Mouse (Mus musculus): ENCODE results near the gene Abhd17a. TPM values are rescaled to one million over a fixed set of nuclear protein-coding genes. Genes with fewer than 3 reads are reported as not detected.
"Not testable (repeated sequence)": the region's sequence is repeated elsewhere in the genome, so short reads cannot be mapped to it uniquely, and the experiment has no call there.

The Abhd17a gene
- polyA plus RNA-seq, 1 experiment from 2014 or later: 121 TPM

DNA sequence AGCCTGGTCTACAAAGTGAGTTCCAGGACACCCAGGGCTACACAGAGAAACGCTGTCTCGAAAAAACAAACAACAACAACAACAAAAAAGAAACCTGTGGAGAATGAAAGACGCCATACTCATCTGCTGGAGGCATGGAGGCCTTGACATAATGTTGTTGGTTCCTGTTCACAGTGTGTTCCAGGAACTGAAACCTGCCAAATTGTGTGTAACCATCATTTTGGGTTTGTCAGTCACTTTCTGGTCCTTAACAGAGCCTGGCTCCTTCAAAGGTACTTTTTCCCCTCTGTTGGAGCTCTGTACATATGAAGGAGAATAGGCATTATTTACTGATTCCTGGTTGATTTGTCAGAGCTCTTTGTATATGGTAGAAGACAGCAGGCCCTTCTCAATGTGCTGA lies 21.8 kb upstream of the Abhd17a start:
- H3K4me2 ChIP-seq (ENCODE audit: low read depth, severe bottlenecking): no peak overlapping the region
- H3K4me3 ChIP-seq (ENCODE audit: low read depth, low read length): no peak overlapping the region
- peaks cover 31% of the 10 kb centered on the region for H3K36me3 ChIP-seq (ENCODE audit: control insufficient read depth, insufficient read depth, low read length)
- H3K9me3 ChIP-seq (ENCODE audit: control insufficient read depth, low read length): no peaks in the 10 kb centered on the region
- 93% methylated on average over 3 of the region's 3 CpGs for whole genome bisulfite sequencing
- H3K27ac ChIP-seq (replicated peaks; ENCODE audit: low read depth, low read length): no peak overlapping the region
- H3K4me1 ChIP-seq (ENCODE audit: control insufficient read depth, insufficient read depth, low read length): no peaks in the 10 kb centered on the region
- H3K27me3 ChIP-seq (ENCODE audit: control insufficient read depth, insufficient read depth, low read length): no peaks in the 10 kb centered on the region
- H3K9ac ChIP-seq (ENCODE audit: low read length): no peak overlapping the region
- no peak for ATAC-seq (ENCODE audit: insufficient number of reproducible peaks, low FRiP score, low TSS enrichment, low read depth)
- no peak for DNase-seq (ENCODE audit: low spot score)

DNA sequence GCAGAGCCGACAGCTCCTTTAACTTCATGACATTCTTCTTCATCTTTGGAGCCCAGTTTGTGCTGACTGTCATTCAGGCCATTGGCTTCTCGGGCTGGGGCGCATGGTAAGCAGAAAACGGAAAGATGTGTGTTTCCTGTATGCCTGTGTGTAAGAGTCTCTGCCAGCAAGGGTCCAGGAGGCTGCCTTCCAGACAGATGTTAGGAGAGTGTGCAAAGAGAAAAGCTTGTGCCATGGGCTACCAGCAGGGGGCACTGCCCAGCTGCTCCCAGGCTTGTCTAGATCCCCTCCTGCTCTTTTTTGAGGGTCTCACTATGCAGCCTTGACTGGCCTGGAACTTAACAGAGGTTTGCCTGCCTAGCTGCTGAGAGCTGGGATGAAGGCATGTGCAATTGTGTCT lies 20.9 kb upstream of the Abhd17a start:
- no peaks in the 10 kb centered on the region for H3K4me1 ChIP-seq (ENCODE audit: control insufficient read depth, insufficient read depth, low read length)
- H3K27ac ChIP-seq (replicated peaks; ENCODE audit: low read depth, low read length): no peak overlapping the region
- no peak overlapping the region for H3K4me2 ChIP-seq (ENCODE audit: low read depth, severe bottlenecking)
- no peak overlapping the region for H3K9ac ChIP-seq (ENCODE audit: low read length)
- peak; percentile 72 for DNase-seq (ENCODE audit: low spot score)
- no peak for ATAC-seq (ENCODE audit: insufficient number of reproducible peaks, low FRiP score, low TSS enrichment, low read depth)
- no peaks in the 10 kb centered on the region for H3K9me3 ChIP-seq (ENCODE audit: control insufficient read depth, low read length)
- peaks cover 37% of the 10 kb centered on the region for H3K36me3 ChIP-seq (ENCODE audit: control insufficient read depth, insufficient read depth, low read length)
- 77% methylated on average over 4 of the region's 4 CpGs for WGBS
- no peaks in the 10 kb centered on the region for H3K27me3 ChIP-seq (ENCODE audit: control insufficient read depth, insufficient read depth, low read length)
- no peak overlapping the region for H3K4me3 ChIP-seq (ENCODE audit: low read depth, low read length)

DNA sequence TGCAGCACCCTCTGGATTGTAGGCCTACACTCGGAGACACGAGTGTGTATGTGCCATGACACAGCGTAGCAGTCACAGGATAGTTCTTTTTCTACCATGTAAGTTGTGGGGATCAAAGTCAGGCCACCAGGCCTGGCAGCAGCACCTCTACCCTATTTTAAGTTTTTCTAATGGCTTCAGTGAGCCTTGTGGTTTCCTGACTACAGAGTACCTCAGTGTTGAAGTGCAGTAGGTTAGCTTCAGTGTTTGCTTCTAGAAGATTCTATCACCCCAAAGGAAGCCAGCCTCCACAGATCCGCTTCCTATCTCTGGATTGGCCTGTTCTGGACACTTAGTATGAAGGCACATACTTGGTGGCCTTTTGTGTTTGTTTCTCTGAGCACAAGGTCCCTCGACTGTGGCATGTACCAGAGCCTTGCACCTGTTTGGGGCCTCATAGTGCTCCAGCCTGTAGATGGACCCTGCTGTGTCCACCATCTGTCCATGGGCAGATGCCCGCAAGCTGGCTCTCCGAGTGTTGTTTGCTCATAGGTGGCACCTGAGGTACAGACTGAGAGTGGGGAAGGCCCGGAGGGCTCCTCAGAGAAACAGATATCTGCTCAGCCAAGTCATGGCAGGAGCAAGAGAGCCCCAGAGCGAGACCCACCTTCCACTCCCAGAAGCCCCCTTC lies 20.1 kb upstream of the Abhd17a start:
- DNase-seq (ENCODE audit: low spot score): no peak
- Histone ChIP-seq H3K4me3 (ENCODE audit: low read depth, low read length) (0 out of 2 replicates have a peak overlapping the region, but pooled peaks have one; percentile 1), H3K36me3 (ENCODE audit: control insufficient read depth, insufficient read depth, low read length) (peaks cover 34% of the 10 kb centered on the region), H3K9ac (ENCODE audit: low read length) (no peak overlapping the region), H3K4me2 (ENCODE audit: low read depth, severe bottlenecking) (no peak overlapping the region), H3K27ac (replicated peaks; ENCODE audit: low read depth, low read length) (no peak overlapping the region), H3K9me3 (ENCODE audit: control insufficient read depth, low read length) (no peaks in the 10 kb centered on the region), H3K27me3 (ENCODE audit: control insufficient read depth, insufficient read depth, low read length) (no peaks in the 10 kb centered on the region), H3K4me1 (ENCODE audit: control insufficient read depth, insufficient read depth, low read length) (no peaks in the 10 kb centered on the region)
- no peak for ATAC-seq (ENCODE audit: insufficient number of reproducible peaks, low FRiP score, low TSS enrichment, low read depth)
- WGBS: 92% methylated on average over 9 of the region's 9 CpGs

DNA sequence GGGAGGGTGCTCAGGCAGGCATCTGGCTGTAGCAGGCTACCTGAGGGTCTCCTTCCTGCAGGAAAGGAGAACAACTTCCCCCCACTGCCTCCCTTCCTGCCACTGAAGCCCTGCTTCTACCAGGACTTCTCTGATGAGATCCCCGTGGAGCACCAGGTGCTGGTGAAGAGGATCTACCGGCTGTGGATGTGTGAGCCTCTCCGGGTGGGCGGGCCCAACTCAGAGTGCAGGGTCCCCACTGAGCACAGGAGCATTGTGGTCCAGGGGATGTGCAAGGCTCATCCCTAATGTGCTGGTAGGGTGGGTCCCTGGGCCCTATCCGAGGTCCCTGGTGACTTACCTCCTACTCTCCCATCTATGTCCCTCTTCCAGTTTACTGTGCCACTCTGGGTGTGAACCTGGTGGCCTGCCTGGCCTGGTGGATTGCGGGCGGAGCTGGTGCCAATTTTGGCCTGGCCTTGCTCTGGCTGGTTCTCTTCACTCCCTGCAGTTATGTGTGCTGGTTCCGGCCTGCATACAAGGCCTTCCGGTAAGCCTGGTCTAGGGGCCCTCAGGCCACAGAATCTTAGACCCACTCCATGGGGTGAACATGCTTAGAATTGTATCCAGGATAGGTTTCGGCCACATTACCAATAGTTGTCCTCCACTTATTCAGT lies 19.3 kb upstream of the Abhd17a start:
- Histone ChIP-seq H3K27ac (replicated peaks; ENCODE audit: low read depth, low read length) (no peak overlapping the region), H3K9ac (ENCODE audit: low read length) (no peak overlapping the region), H3K4me2 (ENCODE audit: low read depth, severe bottlenecking) (no peak overlapping the region), H3K4me1 (ENCODE audit: control insufficient read depth, insufficient read depth, low read length) (0 out of 2 replicates have a peak, but pooled peaks cover under 1% of the 10 kb centered on the region), H3K9me3 (ENCODE audit: control insufficient read depth, low read length) (no peaks in the 10 kb centered on the region), H3K36me3 (ENCODE audit: control insufficient read depth, insufficient read depth, low read length) (peaks cover 28% of the 10 kb centered on the region), H3K4me3 (ENCODE audit: low read depth, low read length) (no peak overlapping the region), H3K27me3 (ENCODE audit: control insufficient read depth, insufficient read depth, low read length) (no peaks in the 10 kb centered on the region)
- 89% methylated on average over 10 of the region's 10 CpGs for WGBS
- ATAC-seq (ENCODE audit: insufficient number of reproducible peaks, low FRiP score, low TSS enrichment, low read depth) (no peak), DNase-seq (ENCODE audit: low spot score) (no peak)

DNA sequence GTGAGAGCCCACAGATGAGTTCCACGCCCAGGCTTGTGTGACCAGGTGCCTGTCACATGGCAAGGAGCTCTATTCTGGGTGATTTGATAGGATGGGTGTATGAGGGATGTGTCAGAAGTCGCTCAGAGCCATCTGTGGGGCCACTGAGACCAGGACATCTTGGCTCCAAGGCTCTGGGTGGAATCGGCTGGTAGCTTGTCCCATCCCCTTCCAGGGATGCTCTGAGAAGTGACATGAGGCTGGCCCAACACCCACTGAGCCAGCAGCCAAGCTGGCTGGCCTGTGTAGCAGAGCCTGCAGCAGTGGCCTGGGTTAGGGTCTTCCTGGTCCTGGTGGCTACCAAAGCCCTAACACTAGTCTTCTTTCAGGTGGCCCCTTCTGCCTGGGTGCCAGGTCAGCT lies 18.3 kb upstream of the Abhd17a start:
- peaks cover 25% of the 10 kb centered on the region for H3K36me3 ChIP-seq (ENCODE audit: control insufficient read depth, insufficient read depth, low read length)
- DNase-seq (ENCODE audit: low spot score): no peak
- WGBS: 87% methylated on average over 3 of the region's 3 CpGs
- no peaks in the 10 kb centered on the region for H3K9me3 ChIP-seq (ENCODE audit: control insufficient read depth, low read length)
- no peaks in the 10 kb centered on the region for H3K27me3 ChIP-seq (ENCODE audit: control insufficient read depth, insufficient read depth, low read length)
- H3K4me3 ChIP-seq (ENCODE audit: low read depth, low read length): no peak overlapping the region
- H3K9ac ChIP-seq (ENCODE audit: low read length): no peak overlapping the region
- no peak for ATAC-seq (ENCODE audit: insufficient number of reproducible peaks, low FRiP score, low TSS enrichment, low read depth)
- peaks cover 8% of the 10 kb centered on the region for H3K4me1 ChIP-seq (ENCODE audit: control insufficient read depth, insufficient read depth, low read length)
- H3K4me2 ChIP-seq (ENCODE audit: low read depth, severe bottlenecking): no peak overlapping the region
- H3K27ac ChIP-seq (replicated peaks; ENCODE audit: low read depth, low read length): no peak overlapping the region

DNA sequence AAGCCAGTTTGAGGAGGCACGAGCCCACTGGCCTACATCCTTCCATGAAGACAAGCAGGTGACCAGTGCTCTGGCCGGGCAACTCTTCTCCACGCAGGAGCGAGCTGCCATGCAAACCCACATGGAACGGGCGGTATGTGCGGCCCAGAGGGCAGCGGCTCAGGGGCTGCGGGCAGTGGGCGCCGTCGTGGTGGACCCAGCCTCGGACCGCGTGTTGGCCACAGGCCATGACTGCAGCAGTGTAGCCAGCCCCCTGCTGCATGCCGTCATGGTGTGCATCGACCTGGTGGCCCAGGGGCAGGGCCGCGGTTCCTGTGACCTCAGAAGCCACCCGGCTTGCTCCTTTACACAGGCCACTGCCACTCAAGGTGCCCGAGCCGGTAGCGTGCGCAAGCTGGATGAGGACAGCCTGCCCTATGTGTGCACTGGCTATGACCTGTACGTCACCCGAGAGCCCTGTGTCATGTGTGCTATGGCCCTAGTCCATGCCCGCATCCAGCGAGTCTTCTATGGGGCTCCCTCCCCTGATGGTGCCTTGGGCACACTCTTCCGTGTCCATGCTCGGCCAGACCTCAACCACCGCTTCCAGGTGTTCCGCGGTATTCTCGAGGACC lies 16.7 kb upstream of the Abhd17a start:
- Histone ChIP-seq H3K4me3 (ENCODE audit: low read depth, low read length) (no peak overlapping the region), H3K27me3 (ENCODE audit: control insufficient read depth, insufficient read depth, low read length) (no peaks in the 10 kb centered on the region), H3K4me1 (ENCODE audit: control insufficient read depth, insufficient read depth, low read length) (peaks cover 11% of the 10 kb centered on the region), H3K9ac (ENCODE audit: low read length) (no peak overlapping the region), H3K27ac (replicated peaks; ENCODE audit: low read depth, low read length) (no peak overlapping the region), H3K36me3 (ENCODE audit: control insufficient read depth, insufficient read depth, low read length) (peaks cover 19% of the 10 kb centered on the region), H3K4me2 (ENCODE audit: low read depth, severe bottlenecking) (no peak overlapping the region), H3K9me3 (ENCODE audit: control insufficient read depth, low read length) (no peaks in the 10 kb centered on the region)
- ATAC-seq (ENCODE audit: insufficient number of reproducible peaks, low FRiP score, low TSS enrichment, low read depth) (no peak), DNase-seq (ENCODE audit: low spot score) (no peak)
- WGBS: 96% methylated on average over 34 of the region's 34 CpGs

DNA sequence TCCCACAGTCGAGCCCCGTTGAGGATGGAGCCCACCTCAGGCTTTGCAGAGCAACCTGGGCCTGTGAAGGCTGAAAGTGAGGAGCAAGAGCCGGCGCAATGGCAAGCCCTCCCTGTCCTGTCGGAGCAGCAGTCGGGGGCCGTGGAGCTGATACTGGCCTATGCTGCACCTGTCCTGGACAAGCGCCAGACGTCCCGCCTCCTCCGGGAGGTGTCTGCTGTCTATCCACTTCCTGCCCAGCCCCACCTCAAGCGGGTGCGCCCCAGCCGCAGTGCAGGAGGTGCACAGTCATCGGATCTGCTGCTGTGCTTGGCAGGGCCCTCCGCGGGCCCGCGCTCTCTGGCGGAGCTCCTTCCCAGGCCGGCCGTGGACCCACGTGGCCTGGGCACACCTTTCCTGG lies 16.2 kb upstream of the Abhd17a start:
- DNase-seq (ENCODE audit: low spot score) (no peak), ATAC-seq (ENCODE audit: insufficient number of reproducible peaks, low FRiP score, low TSS enrichment, low read depth) (no peak)
- Histone ChIP-seq H3K27me3 (ENCODE audit: control insufficient read depth, insufficient read depth, low read length) (no peaks in the 10 kb centered on the region), H3K9me3 (ENCODE audit: control insufficient read depth, low read length) (no peaks in the 10 kb centered on the region), H3K27ac (replicated peaks; ENCODE audit: low read depth, low read length) (no peak overlapping the region), H3K4me2 (ENCODE audit: low read depth, severe bottlenecking) (no peak overlapping the region), H3K4me3 (ENCODE audit: low read depth, low read length) (no peak overlapping the region), H3K4me1 (ENCODE audit: control insufficient read depth, insufficient read depth, low read length) (peaks cover 11% of the 10 kb centered on the region), H3K36me3 (ENCODE audit: control insufficient read depth, insufficient read depth, low read length) (peaks cover 16% of the 10 kb centered on the region), H3K9ac (ENCODE audit: low read length) (no peak overlapping the region)
- 92% methylated on average over 23 of the region's 23 CpGs for WGBS

DNA sequence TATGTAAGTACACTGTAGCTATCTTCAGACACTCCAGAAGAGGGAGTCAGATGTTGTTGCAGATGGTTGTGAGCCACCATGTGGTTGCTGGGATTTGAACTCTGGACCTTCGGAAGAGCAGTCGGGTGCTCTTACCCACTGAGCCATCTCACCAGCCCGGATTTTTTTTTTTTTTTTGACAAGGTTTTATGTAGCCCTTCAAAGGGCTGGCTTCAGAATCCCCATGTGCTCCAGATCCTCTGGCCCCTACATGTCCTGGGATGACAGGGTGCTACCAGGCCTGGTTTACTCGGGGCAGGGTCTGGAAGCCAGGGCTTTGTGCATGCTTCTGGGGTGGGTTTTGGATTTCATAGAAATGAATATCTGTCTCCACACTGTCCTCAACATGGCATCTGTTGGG lies 15.6 kb upstream of the Abhd17a start, which contains the start of gene Gm49322:
Gene Gm49322, plus strand, starts transcription at position 301 of the 400 bp plus-strand sequence.
- not testable (repeated sequence) for H3K4me3 ChIP-seq (ENCODE audit: low read depth, low read length); H3K9ac ChIP-seq (ENCODE audit: low read length); DNase-seq (ENCODE audit: low spot score); H3K27me3 ChIP-seq (ENCODE audit: control insufficient read depth, insufficient read depth, low read length); H3K9me3 ChIP-seq (ENCODE audit: control insufficient read depth, low read length); H3K4me2 ChIP-seq (ENCODE audit: low read depth, severe bottlenecking); H3K27ac ChIP-seq (replicated peaks; ENCODE audit: low read depth, low read length); ATAC-seq (ENCODE audit: insufficient number of reproducible peaks, low FRiP score, low TSS enrichment, low read depth)
- peaks cover 14% of the 10 kb centered on the region for H3K36me3 ChIP-seq (ENCODE audit: control insufficient read depth, insufficient read depth, low read length)
- 91% methylated on average over 3 of the region's 4 CpGs for WGBS
- peaks cover 11% of the 10 kb centered on the region for H3K4me1 ChIP-seq (ENCODE audit: control insufficient read depth, insufficient read depth, low read length)
